Mouse (Mus musculus): ENCODE data around the gene Pawr.

Gene Pawr

DNA sequence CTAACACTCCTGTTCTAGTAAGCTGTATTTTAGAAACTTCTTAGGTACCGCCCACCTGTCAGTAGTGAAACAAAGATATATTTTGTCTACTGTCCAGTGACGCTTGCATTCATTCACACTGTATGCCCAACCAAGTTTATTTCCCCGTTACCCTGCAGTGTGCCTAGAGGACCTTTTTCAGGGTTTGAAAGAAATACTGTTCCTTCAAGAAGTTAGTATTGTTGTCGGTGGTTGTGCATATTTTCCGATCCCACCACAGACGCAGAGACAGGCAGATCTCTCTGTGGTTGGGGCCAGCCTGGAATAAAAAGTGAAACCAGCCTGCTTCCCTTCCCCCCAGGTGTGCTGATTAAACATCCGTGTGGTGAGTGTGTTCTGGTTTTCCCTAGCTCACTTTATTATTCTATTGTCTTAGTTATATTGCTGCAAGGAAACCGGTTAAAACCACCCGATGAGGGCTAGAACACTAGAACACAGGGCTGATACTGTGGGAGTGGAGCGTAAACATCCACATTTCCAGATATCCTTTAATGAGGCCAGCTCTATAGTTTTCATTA lies 3.9 kb downstream of the Pawr start:
- ChIA-PET POLR2A (interaction anchor here in 2 of 4 experiments (0.7 to 15.7 kb wide), 19 partner anchors 8 to 97 kb away, joined by 3 to 226 read pairs (median 4); no protein-coding TSS in a partner anchor), CTCF (interaction anchor here in 1 of 4 experiments (1.0 kb wide), 1 partner anchor 28 kb away, joined by 3 read pairs; no protein-coding TSS in a partner anchor)

DNA sequence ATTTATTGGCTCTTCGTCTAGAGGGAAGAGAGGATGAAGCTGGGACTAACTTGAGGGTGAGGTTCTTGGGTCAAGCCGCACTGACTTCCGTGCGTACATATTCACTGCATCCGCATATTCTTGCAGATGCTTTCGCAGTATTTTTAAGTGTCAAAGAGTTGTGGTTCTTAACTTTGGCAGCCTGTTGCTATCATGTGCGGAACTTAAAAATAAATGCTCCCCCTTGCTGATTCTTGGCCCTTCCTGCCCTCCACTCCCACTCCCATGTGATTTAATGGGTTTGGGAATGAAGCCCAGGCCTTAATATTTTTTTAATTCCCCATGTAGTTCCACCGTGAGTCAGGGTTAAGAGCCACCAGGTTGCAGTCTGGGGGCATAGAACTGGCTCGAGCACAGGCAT lies 4.7 kb downstream of the Pawr start:
- ChIA-PET CTCF (interaction anchor here in 1 of 4 experiments (1.0 kb wide), 1 partner anchor 27 kb away, joined by 3 read pairs; no protein-coding TSS in a partner anchor), POLR2A (interaction anchor here in 2 of 4 experiments (0.8 to 15.7 kb wide), 12 partner anchors 8 to 96 kb away, joined by 3 to 226 read pairs (median 4); no protein-coding TSS in a partner anchor)

DNA sequence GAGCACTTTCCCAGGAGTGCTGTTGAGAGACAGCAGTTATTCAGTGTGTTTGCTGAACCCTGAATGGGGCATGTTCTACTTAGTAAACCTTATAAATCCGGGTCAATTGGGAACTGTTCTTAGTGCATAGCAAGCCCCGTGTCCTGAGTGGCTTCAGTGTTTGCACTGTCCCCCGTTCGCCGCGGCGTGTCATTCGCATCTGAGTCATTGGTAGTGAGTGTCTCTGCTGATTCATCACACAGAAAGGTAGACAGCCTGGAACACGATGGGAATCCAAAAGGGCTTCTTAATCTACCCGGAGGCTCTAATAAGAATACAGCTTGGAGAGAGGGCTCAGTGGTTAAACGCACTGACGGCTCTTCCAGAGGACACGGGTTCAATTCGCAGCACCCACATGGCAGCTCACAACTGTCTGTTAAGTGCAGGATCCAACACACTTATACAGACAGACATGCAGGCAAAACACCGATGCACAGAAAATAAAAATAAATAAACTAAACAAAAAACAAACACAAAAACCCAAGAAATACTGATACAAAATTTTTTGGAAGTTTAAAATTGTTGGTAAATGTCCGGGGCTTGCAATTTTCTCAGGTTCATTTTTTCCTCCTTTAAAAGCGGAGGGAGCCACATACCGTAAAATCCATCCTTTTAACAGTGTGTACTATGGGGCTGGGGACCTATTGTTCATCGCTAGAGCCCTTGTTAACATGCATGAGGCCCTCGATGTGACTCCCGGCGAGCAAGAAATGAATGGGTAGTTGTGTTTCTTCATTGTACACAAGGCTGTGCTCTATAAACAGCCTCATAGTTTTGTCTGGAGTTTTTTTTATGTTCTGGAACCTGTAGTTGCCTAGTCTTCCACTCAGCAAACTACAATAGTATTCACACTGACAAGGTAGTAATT lies 6.4 kb downstream of the Pawr start:
- POLR2A ChIA-PET, result interaction anchor here in 2 of 4 experiments (0.7 to 15.7 kb wide), 3 partner anchors 43 to 226 kb away, joined by 3 to 226 read pairs (median 4); no protein-coding TSS in a partner anchor
- CTCF ChIA-PET, result no interaction called here

DNA sequence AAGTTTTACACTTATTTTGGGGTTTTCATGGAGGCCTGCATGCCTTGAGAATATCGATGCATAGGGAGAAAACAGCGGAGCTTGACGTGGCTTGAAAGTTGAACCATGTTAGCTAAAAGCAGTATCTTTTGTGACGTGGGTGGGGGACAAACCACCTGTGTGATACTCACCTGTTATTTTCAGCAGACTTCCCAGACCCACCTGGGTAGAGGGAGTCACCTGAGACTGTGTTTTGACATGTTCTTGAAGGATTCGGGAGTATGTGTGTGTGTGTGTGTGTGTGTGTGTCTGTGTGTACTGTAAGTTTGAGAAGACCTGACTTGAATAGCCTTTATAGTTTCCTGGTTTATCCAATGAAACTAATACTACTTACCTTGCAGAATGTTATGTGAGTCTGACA lies 7.2 kb downstream of the Pawr start:
- ChIA-PET POLR2A (interaction anchor here in 3 of 4 experiments (0.5 to 15.7 kb wide), 9 partner anchors 7 to 281 kb away, joined by 3 to 226 read pairs (median 4); partner anchors contain the start of gene Pawr (in 1 of the 3)), CTCF (no interaction called here)

DNA sequence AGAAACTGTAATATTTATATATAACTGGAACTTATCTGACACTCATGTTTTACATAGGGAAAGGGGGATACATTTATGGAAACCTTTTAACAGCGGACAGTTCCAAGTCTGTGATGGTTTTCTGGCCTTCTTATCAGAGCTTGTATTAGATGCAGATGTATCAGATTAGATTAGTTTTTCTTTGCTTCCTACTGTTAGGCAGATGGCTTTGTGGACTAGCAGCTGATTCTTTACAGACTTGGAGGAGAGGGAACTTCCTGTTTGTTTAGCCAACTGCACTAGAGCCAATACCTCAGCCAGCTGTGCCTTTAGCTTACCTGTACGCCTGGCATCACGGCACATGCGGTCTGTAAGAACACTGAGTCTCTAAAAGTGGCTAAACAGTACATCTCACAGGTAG lies 8.0 kb downstream of the Pawr start:
- ChIA-PET CTCF (no interaction called here), POLR2A (interaction anchor here in 2 of 4 experiments (0.6 to 15.7 kb wide), 10 partner anchors 8 to 280 kb away, joined by 3 to 226 read pairs (median 4); partner anchors contain the start of gene Pawr (in 1 of the 2))

DNA sequence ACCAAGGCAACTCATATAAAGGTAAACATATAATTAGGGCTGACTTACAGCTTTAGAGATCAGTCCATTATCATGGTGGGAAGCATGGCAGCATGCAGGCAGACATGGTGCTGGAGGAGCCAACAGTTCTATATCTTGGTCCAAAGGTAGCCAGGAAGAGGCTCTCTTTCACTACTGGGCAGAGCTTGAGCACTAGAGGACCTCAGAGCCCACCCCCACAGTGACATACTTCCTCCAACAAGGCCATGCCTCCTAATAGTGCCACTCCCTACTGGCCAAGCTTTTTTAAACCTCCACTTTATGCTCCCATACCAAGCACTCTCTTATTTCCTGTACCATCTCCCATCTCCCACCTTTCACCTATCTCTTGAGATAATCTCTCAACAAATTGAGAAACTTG lies 11.8 kb downstream of the Pawr start:
- CTCF ChIA-PET, result interaction anchor here in 1 of 4 experiments (0.7 to 1.5 kb wide), 3 partner anchors 12 to 102 kb away, joined by 3 to 4 read pairs (median 3); partner anchors contain the start of gene Pawr
- POLR2A ChIA-PET, result interaction anchor here in 3 of 4 experiments (0.6 to 6.6 kb wide), 15 partner anchors 9 to 182 kb away, joined by 3 to 68 read pairs (median 4); partner anchors contain the start of genes Pawr (in 2 of the 3) and Ppp1r12a (in 1 of the 3)

DNA sequence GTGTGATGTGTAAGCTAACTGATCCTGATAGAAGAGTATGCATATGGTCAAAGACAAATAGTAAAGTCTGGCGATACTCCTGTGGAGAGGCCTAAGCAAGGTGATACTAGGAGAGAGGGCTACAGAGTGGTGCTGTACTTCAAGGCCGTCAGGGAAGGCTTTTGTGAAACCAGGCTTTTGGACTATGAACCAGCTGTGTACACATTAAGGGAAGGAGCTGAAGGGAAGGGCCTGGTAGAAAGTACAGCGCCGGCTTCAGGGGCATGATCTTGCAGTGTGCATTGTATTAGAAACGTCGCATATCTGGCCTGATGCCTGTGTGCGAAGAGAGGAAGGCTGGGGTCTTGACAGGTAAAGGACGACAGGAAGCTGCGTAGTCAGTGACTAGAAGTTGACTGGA lies 13.2 kb downstream of the Pawr start:
- CTCF ChIA-PET, result interaction anchor here in 1 of 4 experiments (0.7 to 0.8 kb wide), 2 partner anchors 90 to 101 kb away, joined by 3 to 6 read pairs; no protein-coding TSS in a partner anchor

DNA sequence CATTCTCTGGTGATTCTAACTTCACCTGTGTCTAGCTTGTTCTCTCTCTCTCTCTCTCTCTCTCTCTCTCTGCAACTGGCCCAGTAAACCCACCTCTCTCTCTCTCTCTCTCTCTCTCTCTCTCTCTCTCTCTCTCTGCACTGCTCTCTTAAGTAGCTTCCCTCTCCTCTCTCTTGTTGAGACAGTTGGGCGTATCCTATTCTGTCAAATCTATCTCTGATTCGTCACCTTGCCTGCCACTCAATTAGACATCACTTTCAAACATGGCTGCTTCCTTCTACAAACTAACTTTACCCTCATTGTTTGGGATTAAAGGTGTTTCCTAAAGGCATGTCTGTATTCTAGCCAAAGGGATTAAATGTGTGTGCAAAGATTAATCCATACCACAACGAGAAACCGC lies 14.4 kb downstream of the Pawr start:
- ChIA-PET POLR2A (interaction anchor here in 3 of 4 experiments (0.7 to 6.6 kb wide), 15 partner anchors 8 to 109 kb away, joined by 3 to 68 read pairs (median 6); partner anchors contain the start of gene Pawr (in 2 of the 3)), CTCF (interaction anchor here in 1 of 4 experiments (0.6 kb wide), 1 partner anchor 9 kb away, joined by 7 read pairs; no protein-coding TSS in a partner anchor)

More for the DNA sequence above, 13.2 kb downstream of the Pawr start:
- POLR2A ChIA-PET, result interaction anchor here in 3 of 4 experiments (0.6 to 6.6 kb wide), 11 partner anchors 8 to 110 kb away, joined by 3 to 68 read pairs (median 5); partner anchors contain the start of gene Pawr (in 2 of the 3)

DNA sequence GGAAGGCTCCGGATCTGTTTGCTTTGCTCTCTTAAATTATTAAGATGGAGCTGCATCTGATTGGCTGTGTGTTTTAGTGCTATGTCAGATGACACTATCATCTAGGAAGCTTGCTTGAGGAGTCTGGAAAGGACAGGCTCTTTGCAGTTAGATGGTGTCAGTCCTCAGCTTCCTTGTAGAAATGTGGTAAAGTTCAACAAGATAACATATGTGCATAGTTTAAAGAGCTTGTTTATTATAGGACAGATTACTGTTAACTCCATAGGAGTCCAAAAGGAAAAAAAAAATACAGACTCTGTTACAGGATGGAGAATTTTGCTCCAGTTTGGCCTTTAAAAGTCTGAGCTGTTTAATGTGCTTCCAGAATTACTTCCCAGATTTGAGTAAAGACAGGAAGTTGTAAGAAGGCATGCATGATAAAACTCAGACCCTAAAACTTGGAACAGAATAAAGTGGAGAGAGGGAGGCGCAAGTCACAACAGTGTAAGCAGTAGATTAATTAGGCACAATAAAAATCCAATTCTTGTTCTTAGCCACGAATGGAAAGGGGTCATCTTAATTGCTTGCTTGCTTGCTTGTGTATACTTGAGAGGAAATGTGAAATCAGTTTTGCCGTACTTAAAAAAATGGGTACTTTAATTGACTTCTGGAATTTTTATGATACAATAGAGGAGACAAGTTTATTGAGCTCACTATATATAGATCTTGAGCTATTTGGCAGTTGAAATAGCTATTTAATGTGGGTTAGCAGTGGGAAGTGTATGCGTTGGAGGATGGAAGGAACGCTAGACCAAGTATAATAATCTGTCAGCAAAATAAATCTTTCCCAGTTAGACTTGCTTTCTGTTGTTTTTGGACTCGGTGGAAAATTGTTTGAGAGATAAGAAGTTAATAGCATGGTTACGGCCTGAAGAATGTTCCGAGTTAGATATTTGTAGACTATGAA lies 18.5 kb downstream of the Pawr start:
- ChIA-PET CTCF (interaction anchor here in 1 of 4 experiments (0.6 kb wide), 1 partner anchor 85 kb away, joined by 3 read pairs; no protein-coding TSS in a partner anchor), POLR2A (interaction anchor here in 3 of 4 experiments (0.7 to 1.6 kb wide), 10 partner anchors 8 to 172 kb away, joined by 3 to 5 read pairs (median 3); no protein-coding TSS in a partner anchor)

DNA sequence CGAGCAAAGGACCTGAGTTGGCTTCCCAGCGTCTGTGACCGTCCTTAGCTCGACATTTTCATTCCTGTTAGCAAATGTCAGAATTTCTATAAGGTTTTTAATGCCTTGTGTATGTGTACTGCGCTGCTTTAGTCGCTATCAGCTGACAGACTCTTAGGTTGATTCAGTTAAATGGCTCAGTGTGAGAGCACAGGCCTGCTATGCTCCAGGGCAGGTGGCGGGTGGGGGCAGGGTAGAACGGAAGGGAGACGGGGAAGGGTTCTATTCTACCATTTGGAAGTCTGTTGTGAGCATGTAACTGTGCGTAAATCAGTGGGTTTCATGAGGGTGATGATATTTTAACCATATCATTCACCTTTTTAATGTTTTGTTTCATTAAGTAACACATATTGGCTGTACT lies 21.0 kb downstream of the Pawr start:
- POLR2A ChIA-PET, result interaction anchor here in 3 of 4 experiments (0.6 to 4.9 kb wide), 15 partner anchors 8 to 162 kb away, joined by 3 to 25 read pairs (median 5); partner anchors contain the start of gene Pawr (in 2 of the 3)
- CTCF ChIA-PET, result interaction anchor here in 1 of 4 experiments (0.6 kb wide), 1 partner anchor 245 kb away, joined by 8 read pairs; no protein-coding TSS in a partner anchor

DNA sequence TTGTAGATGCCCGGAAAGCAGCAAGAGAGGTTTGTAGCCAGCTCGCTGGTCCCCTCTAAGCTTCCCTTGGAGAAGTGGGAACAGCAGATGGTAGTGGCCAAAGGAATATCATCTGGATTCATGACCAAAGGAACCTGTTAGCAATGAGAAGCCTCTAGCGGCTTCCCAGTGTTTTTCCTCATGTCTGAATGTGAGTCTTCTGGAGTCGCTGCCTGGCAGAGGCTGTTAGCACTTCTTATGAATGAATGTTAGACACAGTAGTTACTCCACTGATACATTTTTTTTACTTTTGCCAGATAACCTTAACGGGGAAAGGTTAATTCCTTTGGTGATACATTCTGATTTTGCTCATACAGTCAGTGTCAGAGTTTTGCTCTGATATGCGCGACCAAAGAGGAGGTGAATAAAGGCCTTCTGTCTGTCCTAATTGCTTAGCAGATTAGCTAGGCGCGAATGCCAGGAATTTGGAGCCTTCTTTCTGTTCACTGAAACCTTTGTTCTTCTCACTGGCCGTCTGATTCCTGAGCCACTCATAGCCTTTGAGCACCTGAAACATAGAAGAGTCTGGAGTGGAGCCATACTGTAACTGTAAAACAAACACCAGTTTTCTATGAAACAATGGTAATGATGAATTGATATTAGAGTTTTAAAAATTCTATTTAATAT lies 22.9 kb downstream of the Pawr start:
- ChIA-PET CTCF (interaction anchor here in 2 of 4 experiments (0.6 to 1.8 kb wide), 3 partner anchors 9 to 66 kb away, joined by 3 to 7 read pairs (median 5); no protein-coding TSS in a partner anchor), POLR2A (interaction anchor here in 3 of 4 experiments (0.7 to 4.9 kb wide), 14 partner anchors 9 to 60 kb away, joined by 3 to 25 read pairs (median 4); partner anchors contain the start of gene Pawr (in 2 of the 3))

DNA sequence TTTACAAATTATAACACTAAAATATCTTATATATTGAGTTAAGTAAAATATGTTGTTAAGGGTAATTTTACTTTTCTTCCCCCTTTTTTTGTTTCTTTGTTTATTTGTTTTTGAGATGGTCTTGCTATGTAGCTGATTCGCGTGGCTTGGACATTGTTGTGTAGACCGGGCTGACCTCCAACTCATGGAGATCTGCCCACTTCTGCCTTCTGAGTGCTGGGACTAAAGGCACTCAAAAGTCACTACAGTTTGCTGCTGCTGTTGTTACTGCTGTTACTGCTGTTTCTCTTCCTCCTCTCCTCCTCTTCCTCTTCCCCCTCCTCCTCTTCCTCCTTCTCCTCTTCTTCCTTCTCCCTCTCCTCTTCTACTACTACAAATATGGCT lies 23.5 kb downstream of the Pawr start:
- CTCF ChIA-PET, result interaction anchor here in 2 of 4 experiments (0.7 to 1.8 kb wide), 2 partner anchors 9 to 57 kb away, joined by 5 to 7 read pairs; no protein-coding TSS in a partner anchor

DNA sequence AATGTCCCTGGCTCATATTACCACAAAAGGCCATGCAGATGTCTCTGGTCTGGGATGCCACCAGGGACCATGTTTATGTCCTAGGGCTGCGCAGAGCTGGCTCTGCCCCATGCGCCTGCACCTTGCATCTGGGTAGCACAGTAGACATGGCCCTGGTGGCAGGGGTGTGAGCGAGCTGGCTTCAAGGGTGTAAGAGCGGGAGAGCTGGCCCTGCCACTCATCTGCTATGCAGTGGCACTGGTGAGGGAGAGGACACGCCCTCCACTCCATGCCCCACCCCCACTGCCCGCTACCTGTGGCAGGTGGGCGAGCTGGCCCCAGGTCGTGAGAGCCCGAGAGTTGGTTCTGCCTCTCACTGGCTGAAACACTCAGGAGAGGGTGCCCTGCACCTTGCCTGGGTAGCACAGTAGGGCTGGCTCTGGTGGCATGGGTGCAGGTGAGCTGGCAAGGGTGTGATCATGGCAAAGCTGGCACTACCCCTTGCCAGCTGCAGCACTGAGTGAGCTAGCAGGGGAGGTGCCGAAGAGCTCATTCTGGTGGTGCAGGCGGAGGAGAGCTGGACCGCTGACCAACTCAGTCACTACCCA lies 24.8 kb downstream of the Pawr start:
- POLR2A ChIA-PET, result interaction anchor here in 3 of 4 experiments (0.5 to 1.5 kb wide), 8 partner anchors 8 to 58 kb away, joined by 3 to 7 read pairs (median 3); no protein-coding TSS in a partner anchor
- CTCF ChIA-PET, result interaction anchor here in 1 of 4 experiments (1.1 kb wide), 1 partner anchor 90 kb away, joined by 4 read pairs; no protein-coding TSS in a partner anchor

More for the DNA sequence above, 23.5 kb downstream of the Pawr start:
- POLR2A ChIA-PET, result interaction anchor here in 2 of 4 experiments (1.0 to 4.9 kb wide), 6 partner anchors 8 to 60 kb away, joined by 3 to 25 read pairs (median 5); partner anchors contain the start of gene Pawr (in 1 of the 2)

DNA sequence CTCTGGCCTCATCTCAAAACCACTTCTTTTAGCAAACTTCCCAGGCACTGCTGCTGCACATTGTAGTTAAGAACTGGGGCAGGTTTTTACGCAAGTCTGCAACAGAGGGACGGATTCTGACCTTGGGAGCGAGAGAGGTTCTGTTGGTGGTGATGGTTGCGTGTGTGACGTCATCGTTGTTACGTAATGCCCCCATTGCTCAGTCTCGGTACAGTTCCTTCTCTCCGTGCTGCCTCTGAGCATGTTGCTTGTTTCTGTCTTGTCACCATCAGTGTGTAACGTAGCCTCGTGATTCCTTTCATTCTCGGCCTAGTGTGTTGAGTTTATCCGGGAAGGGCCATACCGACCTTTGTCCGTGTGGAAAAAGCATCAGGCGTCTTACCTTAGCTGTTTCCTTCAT lies 28.1 kb downstream of the Pawr start:
- ChIA-PET POLR2A (interaction anchor here in 2 of 4 experiments (0.6 to 1.5 kb wide), 5 partner anchors 15 to 1768 kb away, joined by 3 to 6 read pairs (median 4); partner anchors contain the start of gene Pawr (in 1 of the 2)), CTCF (no interaction called here)

DNA sequence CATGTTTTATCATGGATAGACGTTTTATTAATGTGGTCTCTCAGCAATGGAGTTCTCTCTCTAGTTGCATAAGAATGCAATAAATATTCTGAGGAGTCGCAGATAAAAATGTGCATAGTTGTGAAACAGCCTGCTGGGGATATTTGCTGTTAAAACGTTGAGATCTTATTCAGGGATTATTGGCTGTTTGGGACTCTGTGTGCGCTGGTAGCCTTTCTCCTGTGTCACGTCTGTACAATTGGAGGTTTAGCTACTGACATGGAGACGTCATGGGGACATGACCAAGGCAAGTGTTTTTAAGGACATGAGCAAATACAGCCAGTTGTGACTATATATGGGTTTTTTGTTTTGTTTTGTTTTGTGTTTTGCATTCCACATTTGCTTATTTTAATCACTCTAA lies 28.9 kb downstream of the Pawr start:
- CTCF ChIA-PET, result no interaction called here
- POLR2A ChIA-PET, result interaction anchor here in 2 of 4 experiments (0.7 to 2.3 kb wide), 9 partner anchors 8 to 1767 kb away, joined by 3 to 12 read pairs (median 4); partner anchors contain the start of gene Pawr (in 1 of the 2)
